Mouse (Mus musculus) layer of hippocampus, adult 11-12 months (tissue): Measurements from ENCODE around the gene Rnf215.
"Not testable (repeated sequence)": the region's sequence is repeated elsewhere in the genome, so short reads cannot be mapped to it uniquely, and the experiment has no call there.

Experiments
- DNase-seq: peaks from one replicate; pipeline ENCODE4 v3.0.0; 2022; ENCODE audit warnings: low spot score

The Rnf215 gene

GRCm38 (mm10) chr11:4148120-4148519 is 13.1 kb downstream of the Rnf215 start:
- no peak for DNase-seq

DNA sequence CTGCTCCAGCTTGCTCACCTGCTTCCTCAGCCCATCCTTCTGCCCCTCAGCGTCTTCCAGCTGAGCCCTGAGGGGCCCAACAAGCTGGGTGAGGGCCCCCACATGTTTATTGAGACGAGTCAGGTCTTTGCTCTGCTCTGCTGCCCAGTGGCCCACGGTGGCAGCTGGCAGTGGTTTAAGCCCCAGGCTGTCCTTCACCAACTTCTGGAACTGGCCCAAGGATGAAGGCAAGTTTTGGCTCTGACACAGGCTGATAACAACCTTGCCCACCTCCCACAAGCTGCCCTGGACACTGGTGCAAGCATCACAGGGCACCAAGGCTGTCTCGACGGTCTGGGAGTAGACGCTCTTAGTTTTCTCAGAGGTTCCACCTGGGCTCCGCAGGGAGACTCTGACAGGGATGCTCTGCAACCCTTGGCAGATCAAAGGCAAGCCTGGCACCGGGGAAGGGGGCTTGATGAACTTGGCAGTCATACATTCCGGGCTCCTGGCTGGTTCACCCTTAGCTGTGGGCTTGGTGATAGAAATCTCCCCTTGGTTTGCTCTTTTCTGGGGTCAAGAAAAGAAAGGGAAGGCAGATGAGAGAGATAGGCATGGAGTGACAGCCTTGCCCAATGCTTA is 13.6 kb downstream of the Rnf215 start:
- DNase-seq: no peak

GRCm38 (mm10) chr11:4149886-4150285 is 14.9 kb downstream of the Rnf215 start:
- no peak for DNase-seq

GRCm38 (mm10) chr11:4153694-4154093 is 18.7 kb downstream of the Rnf215 start:
- no peak for DNase-seq

DNA sequence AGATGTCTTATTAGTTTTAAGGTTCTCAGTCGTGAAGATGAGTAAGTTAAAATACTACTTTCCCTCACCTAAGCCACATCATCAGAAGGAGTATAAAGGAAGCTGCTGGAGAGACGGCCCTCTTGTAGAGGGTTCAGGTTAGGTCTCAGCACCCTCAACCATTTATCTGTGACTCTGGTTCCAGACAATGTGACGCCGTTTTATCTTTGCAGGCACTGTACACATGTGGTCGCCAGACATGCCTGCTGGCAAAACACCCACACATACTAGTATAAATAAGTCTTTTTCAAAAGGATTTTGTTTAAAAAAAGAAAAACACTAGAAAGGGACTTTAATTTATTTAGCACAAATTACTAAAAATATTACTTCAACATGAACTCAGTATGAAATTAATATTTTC is 20.6 kb downstream of the Rnf215 start:
- DNase-seq: no peak

GRCm38 (mm10) chr11:4158676-4159075 is 23.7 kb downstream of the Rnf215 start:
- DNase-seq: no peak

GRCm38 (mm10) chr11:4159808-4160708 is 25.1 kb downstream of the Rnf215 start, which contains the start of the genes Ccdc157 and Sf3a1:
TSS of gene Ccdc157 (minus strand) at chr11:4160293.
TSS of gene Sf3a1 (plus strand) at chr11:4160350.
- DNase-seq: peak; percentile 93

DNA sequence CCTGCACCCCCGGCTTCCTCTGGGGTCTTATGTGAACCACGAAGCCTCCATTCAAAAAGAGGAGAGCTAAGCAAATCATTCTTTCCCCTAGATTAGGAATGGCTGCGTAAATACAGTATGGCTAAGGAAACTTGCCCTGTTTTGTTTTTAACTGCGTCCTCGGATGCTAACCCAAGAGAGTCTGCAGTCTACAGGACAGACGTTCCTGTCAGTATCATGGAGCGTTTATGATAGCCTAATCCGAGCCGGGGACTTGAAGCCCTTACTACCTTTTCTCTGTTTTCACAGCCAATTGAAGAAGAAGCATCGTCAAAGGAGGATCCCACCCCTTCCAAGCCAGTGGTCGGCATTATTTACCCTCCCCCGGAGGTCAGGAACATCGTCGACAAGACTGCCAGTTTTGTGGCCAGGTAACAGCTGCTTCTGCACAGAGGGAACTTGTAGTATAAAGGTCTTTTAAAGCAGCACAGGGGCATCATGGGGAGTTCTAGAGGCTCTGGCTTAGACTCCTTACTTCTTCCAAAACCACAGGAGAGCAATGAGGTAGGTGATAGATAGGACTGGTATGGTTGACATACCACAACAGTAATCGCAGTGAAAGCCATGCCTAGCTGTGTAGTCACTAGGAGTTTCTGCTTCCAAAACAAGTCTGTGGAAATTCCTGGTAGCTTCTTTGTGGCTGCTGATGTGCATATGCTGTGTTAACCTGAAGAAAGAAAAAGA is 25.9 kb downstream of the Rnf215 start:
- DNase-seq: no peak

GRCm38 (mm10) chr11:4164701-4165100 is 29.7 kb downstream of the Rnf215 start:
- DNase-seq: no peak

- DNase-seq: no peak
Measured at GRCm38 (mm10) chr11:4166467-4167090, 31.6 kb downstream of the Rnf215 start.

DNA sequence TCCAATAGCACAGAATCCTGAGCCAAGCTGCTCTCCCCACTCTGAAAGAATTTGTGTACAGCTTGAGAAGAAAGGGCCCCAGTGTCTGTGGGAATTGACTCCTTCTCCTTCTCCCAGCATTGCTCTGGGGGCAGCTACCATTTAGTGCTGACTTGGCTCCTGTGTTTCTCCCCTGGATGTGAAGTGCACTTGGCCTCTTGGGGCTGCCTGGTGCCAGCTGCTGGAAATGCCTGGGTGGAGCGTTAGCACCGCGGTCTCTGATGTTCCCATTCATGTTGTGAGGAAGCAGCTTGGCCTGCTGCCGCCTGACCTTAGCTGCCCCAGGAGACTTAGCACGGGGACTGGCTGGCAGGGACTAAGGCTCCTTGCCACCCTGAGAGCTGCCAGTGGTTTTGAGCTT is 39.6 kb downstream of the Rnf215 start:
- peak; percentile 66 for DNase-seq

DNA sequence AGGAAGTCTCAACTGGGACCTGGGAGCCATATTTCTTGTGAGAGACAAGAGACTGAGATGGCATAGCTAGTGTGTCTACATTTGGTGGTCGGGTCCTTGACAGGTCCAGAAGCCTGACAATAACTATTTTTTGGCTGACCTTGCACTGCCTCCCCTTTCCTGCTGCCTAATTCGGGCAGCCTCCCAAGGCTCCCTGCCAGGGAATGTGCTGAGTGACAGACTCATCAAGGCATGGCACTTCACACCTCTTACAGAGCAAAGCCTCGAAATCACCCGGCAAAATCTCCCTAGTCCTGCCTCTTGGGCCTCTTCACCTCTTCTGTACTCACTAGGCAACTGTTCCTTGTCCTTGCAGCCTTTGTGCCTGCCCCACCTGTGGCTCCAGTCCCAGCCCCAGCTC is 42.7 kb downstream of the Rnf215 start:
- DNase-seq: no peak

DNA sequence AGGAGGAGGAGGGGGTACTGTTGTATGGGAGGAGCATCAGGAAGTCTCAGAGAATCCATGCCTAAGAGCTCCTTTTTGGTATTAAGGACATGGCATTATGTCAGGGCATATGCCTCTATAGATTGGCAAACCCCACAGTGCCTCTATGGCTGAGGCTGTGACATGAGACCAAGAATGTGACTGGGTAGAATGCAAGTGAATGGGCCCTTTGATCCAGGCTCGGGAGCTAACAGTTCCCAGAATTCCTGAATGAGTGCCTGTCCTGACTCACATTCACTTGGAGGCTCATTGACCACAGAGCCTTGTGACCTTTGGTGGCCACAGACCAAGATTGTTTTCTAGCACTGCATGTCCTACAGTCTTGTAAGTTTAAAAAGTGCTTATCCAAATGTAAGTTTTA is 47.1 kb downstream of the Rnf215 start:
- DNase-seq: no peak

DNA sequence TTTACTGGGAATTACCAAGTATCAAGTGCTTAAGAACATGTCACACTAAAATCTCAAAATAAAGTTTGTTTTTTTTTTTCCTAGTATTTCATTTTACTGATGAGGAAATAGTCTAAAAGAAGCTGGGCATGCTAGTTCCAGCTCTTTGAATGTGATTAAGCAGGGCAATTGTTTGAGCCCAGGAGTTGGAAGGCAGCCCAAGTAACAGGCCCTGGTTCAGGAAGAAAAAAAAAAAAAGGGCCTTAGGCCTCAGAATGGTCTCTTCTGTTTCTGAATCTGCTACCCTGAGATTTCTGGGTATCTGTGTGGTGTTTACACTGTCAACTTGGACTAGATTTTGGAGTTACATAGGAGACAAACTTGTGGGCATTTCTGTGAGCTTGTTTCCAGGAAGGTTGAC is 48.5 kb downstream of the Rnf215 start:
- no peak for DNase-seq

DNA sequence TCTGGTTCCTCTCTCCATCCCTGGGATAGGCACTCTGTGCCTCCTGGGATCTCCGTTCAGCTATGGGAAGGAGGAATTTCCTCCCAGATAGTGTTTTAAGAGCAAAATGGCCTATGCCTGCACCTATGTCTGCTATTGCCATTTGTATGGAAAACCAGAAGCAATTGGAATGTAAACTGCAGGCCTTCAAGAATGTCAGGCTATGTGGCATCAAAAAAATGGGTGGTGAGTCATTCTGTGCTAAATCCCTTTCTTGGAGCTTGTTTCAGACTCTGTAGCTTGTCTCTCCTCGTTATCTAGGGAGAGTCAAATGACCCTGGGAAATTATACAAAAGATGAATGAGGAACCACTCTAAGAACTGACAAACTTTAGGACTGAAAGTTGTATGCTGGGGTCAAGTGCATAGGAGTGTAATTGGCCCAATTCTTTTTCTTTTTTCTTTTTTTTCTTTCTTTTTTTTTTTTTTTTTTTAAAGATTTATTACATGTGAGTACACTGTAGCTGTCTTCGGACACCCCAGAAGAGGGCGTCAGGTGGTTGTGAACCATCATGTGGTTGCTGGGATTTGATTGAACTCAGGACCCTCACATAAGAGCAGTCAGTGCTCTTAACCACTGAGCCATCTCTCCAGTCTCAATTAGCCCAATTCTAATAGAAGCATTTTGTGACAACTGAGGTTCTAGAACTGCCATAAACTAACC is 49.4 kb downstream of the Rnf215 start:
- DNase-seq: no peak

DNA sequence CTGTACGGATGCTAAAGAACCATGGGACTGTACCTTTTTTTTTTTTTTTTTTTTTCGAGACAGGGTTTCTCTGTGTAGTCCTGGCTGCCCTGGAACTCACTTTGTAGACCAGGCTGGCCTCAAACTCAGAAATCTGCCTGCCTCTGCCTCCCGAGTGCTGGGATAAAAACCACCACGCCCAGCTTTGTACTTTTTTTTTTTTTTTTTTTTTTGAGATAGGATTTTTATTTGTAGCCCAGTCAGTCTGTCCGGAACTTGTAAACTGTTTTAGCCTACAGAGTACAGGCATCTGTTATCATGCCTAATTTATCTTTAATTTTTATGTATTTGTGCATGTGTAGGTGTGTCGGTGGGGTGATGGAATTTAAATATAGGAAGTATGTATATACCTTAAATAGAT is 50.5 kb downstream of the Rnf215 start:
- DNase-seq: not testable (repeated sequence)

DNA sequence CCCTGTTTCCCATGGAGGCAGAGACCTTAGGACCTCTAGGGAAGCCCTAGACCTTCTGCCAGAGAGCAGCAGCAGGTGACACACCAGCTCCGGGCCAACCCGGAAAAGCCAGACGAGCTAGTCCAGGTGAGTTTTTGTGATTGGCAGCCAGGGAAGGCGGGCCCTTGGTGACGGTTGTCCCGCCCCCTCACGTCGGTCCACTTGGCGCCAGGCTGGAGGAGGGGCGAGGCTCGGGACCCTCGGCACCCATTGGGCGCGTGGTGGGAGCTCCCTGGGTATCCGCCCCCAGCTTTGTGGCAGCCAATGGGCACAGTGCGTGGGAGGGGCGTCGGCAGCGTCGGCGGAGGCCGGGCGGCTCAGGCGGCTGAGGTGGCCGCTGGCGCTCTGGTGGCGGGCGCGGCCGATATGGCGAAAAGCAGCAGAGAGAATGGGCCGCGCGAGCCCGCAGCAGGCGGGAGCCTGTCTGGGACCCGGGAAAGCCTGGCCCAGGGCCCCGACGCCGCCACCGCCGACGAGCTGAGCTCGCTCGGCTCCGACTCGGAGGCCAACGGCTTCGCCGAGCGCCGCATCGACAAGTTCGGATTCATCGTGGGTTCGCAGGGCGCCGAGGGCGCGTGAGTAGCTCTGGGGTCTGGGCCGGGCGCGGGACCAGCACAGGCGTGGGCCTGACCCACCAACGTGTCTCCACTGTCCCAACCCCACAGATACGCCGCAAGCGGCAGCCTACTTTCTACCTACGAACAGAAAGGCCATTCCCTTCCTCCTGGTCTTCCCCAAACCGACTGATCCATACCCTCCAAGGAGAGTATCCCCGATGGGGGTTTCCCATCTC is 51.7 kb downstream of the Rnf215 start, which contains the start of gene Tbc1d10a:
Gene Tbc1d10a (plus strand): TSS at position 304 of the 832 bp plus-strand sequence.
- peak; percentile 98 for DNase-seq

- no peak for DNase-seq
Measured at GRCm38 (mm10) chr11:4187318-4187700, 52.3 kb downstream of the Rnf215 start.

DNA sequence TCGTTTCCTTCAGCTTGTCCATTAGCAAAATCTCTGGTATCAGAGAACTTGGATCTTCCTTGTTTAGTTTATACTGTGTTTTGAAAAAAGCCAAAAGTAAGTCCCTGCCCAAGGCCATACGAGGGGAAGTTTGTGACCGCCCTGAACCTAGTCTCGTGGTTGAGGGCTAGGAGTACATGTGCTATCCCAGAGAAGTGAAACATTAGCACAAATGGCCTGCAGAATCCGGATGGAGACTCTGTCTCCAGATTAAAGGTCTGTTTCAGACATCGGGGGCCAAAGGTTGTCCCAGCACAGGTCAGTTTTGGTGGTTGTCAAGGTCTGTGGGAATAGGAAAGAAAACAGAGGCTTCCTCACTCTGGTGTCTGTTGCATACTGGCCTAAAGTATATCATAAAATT is 54.2 kb downstream of the Rnf215 start:
- DNase-seq: no peak

GRCm38 (mm10) chr11:4190677-4191076 is 55.7 kb downstream of the Rnf215 start:
- DNase-seq: no peak
